37 mouse cellular contexts compared by ENCODE assay signal in the genomic region with DNA sequence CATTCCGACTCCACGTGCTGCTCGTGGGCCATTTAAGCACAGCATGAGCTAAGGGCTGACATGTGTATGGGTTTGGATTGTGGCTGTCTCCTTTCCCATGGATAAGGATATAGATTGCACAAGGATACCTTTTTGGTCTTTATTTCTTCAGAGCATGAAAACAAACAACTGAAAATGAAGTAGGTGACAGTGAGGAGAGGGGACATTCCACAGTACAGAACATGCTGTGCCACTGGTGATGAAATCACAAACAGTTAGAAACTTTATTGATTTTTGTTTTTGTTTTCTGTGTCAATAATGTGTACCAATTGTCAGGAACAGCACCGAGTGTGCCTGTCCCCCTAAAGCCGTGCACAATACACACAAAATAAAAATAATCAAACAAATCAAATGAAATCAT. TPM values are rescaled to one million over a fixed set of nuclear protein-coding genes. Genes with fewer than 3 reads are reported as not detected.
"Had no signal": no experiment of that assay in that cellular context is flagged by ENCODE, and none has a peak within 500 bp of the region (broad histone marks: within the 10 kb centered on the region; RNA-seq: fewer than 3 reads in every experiment).

No protein-coding gene starts in this region.

- H3K4me2 ChIP-seq: heart, embryonic 11.5 days; heart, embryonic 13.5 days; heart, embryonic 15.5 days; hindbrain, embryonic 12.5 days; hindbrain, embryonic 14.5 days; intestine, embryonic 15.5 days; limb, embryonic 12.5 days; liver, embryonic 12.5 days had no signal

- H3K9me3 ChIP-seq: heart, embryonic 13.5 days; heart, embryonic 15.5 days; hindbrain, embryonic 10.5 days; hindbrain, embryonic 12.5 days; intestine, embryonic 15.5 days; limb, embryonic 10.5 days; limb, embryonic 12.5 days; liver, embryonic 12.5 days had no signal

- DNase-seq: gastrocnemius, adult 2 months; gastrocnemius, postnatal 10 days; gastrocnemius, postnatal 25 days; heart, adult 2 months; heart, postnatal 14 days; heart, postnatal 4 days; kidney, adult 18-20 months; kidney, adult 8-10 months; kidney, postnatal 10 days; kidney, postnatal 25 days; kidney, postnatal 4 days had no signal

- H3K4me3 ChIP-seq: gastrocnemius, adult 2 months; heart, adult 2 months; heart, embryonic 13.5 days; heart, embryonic 15.5 days; hindbrain, embryonic 10.5 days; hindbrain, embryonic 12.5 days; intestine, embryonic 15.5 days; layer of hippocampus, adult 2 months; left cerebral cortex, adult 2 months; limb, embryonic 10.5 days; limb, embryonic 12.5 days; liver, embryonic 12.5 days had no signal

- H3K36me3 ChIP-seq: hindbrain, embryonic 10.5 days; hindbrain, embryonic 12.5 days; intestine, embryonic 15.5 days; limb, embryonic 12.5 days; liver, embryonic 12.5 days had no signal

- H3K27ac ChIP-seq: gastrocnemius, adult 2 months; heart, adult 2 months; heart, embryonic 13.5 days; heart, embryonic 15.5 days; hindbrain, embryonic 10.5 days; hindbrain, embryonic 12.5 days; hindbrain, embryonic 14.5 days; intestine, embryonic 15.5 days; layer of hippocampus, adult 2 months; left cerebral cortex, adult 2 months; limb, embryonic 10.5 days; limb, embryonic 12.5 days; liver, embryonic 12.5 days had no signal

- H3K4me1 ChIP-seq: hindbrain, embryonic 10.5 days; hindbrain, embryonic 12.5 days; intestine, embryonic 15.5 days; liver, embryonic 12.5 days had no signal

- H3K9ac ChIP-seq: heart, embryonic 13.5 days; heart, embryonic 15.5 days; hindbrain, embryonic 12.5 days; hindbrain, embryonic 14.5 days; intestine, embryonic 15.5 days; limb, embryonic 12.5 days; liver, embryonic 12.5 days had no signal

- H3K27me3 ChIP-seq: heart, embryonic 13.5 days; heart, embryonic 15.5 days; hindbrain, embryonic 12.5 days; intestine, embryonic 15.5 days; limb, embryonic 12.5 days; liver, embryonic 12.5 days had no signal

- ATAC-seq: hindbrain, embryonic 16.5 days; inflammation-experienced regulatory T-cells, adult 6 months; intestine, embryonic 15.5 days; intestine, postnatal 0 days; liver, embryonic 12.5 days had no signal

RNA-seq across cellular contexts. Expression of a gene that starts 56.1 kb away (rescaled TPM):
- total RNA-seq: gastrocnemius, adult 2 months; gastrocnemius, postnatal 10 days; gastrocnemius, postnatal 25 days; gastrocnemius, postnatal 4 days; granulocyte monocyte progenitor cell, adult 5-6 weeks; heart, adult 2 months; heart, postnatal 14 days; heart, postnatal 4 days; layer of hippocampus, adult 2 months; layer of hippocampus, postnatal 10 days; layer of hippocampus, postnatal 25 days; left cerebral cortex, adult 2 months; left cerebral cortex, postnatal 14 days; left cerebral cortex, postnatal 36 days had no signal
- polyA plus RNA-seq: frontal cortex, adult 2 months; heart, adult 2 months; heart, embryonic 11.5 days; heart, embryonic 13.5 days; heart, embryonic 15.5 days; heart, postnatal 0 days; hindbrain, embryonic 10.5 days; hindbrain, embryonic 12.5 days; hindbrain, embryonic 14.5 days; hindbrain, embryonic 16.5 days; inflammation-experienced regulatory T-cells, adult 6 months; intestine, embryonic 15.5 days; intestine, postnatal 0 days; kidney, embryonic 14.5 days; kidney, embryonic 16.5 days; limb, embryonic 10.5 days; limb, embryonic 12.5 days; limb, embryonic 14.5 days; liver, embryonic 12.5 days had no signal
